Mouse (Mus musculus) spleen, adult 2 months (tissue): ENCODE measurements around the gene Gm37240. TPM values are rescaled to one million over a fixed set of nuclear protein-coding genes. Genes with fewer than 3 reads are reported as not detected.

ENCODE experiments used
- DNase-seq, 2 experiments: peaks; one replicate each; pipeline versions ENCODE4 v3.0.0 to v3.0.0-alpha.2; 2012 to 2021; ENCODE audit warnings: low spot score in 2 of 2, low read depth in 1 of 2
- H3K27ac ChIP-seq: fragments of 200-500 bp; 2 replicates; pipeline ENCODE4 v1.5.1; 2012; ENCODE audit warnings: low read length, inconsistent platforms; ENCODE audit not compliant: insufficient read depth
- H3K27me3 ChIP-seq: fragments of 200-500 bp; 2 replicates; pipeline ENCODE4 v1.6.1; 2012; ENCODE audit warnings: mild to moderate bottlenecking, moderate library complexity, low read length, inconsistent platforms; ENCODE audit not compliant: control insufficient read depth, insufficient read depth
- H3K36me3 ChIP-seq: fragments of 200-500 bp; 2 replicates; pipeline ENCODE4 v1.6.1; 2012; ENCODE audit warnings: mild to moderate bottlenecking, low read length, inconsistent platforms; ENCODE audit not compliant: control insufficient read depth, insufficient read depth
- H3K4me1 ChIP-seq: fragments of 200-500 bp; 2 replicates; pipeline ENCODE4 v1.6.1; 2011; ENCODE audit warnings: inconsistent platforms; ENCODE audit not compliant: control insufficient read depth, insufficient read depth, insufficient read length
- H3K4me3 ChIP-seq: fragments of 200-500 bp; 2 replicates; pipeline ENCODE4 v1.5.1; 2011; ENCODE audit warnings: mild to moderate bottlenecking, inconsistent platforms; ENCODE audit not compliant: insufficient read depth, insufficient read length; ENCODE audit errors: extremely low read depth
- CTCF ChIP-seq: fragments of 200-500 bp; IDR thresholded peaks from 2 replicates; pipeline ENCODE4 v1.5.1; 2011; ENCODE audit warnings: mild to moderate bottlenecking, inconsistent platforms; ENCODE audit not compliant: insufficient read depth, insufficient read length, insufficient replicate concordance; ENCODE audit errors: extremely low read depth
- POLR2A ChIP-seq: fragments of 200-500 bp; IDR thresholded peaks from 2 replicates; pipeline ENCODE4 v1.6.1; 2011; ENCODE audit warnings: low read depth, low read length, inconsistent platforms
- WGBS: fragments of 180-500 bp; shearing (Covaris S2); methylation state at CpG from one replicate; pipeline ENCODE4 v1.1.7; 2018; 5-methylcytosine and 5-hydroxymethylcytosine counted together
- polyA plus RNA-seq: library from polyadenylated mRNA; depleted of rRNA; stranded (reverse); fragments of >200 nt; gene quantifications from 2 replicates; pipeline ENCODE4 v1.2.3, GENCODE M21; 2012

Gm37240 gene
- polyA plus RNA-seq, 1 experiment, result 1.1 TPM

- Histone ChIP-seq H3K4me1 (no peaks in the 10 kb centered on the region), H3K27me3 (no peaks in the 10 kb centered on the region), H3K36me3 (no peaks in the 10 kb centered on the region), H3K4me3 (no peak overlapping the region), H3K27ac (no peak overlapping the region)
- WGBS, result 92% methylated on average over 8 of the region's 8 CpGs
- no peak for DNase-seq
- TF ChIP-seq CTCF (no peak), POLR2A (no peak)
These were observed 445.1 kb downstream of the Gm37240 start for GRCm38 (mm10) chr3:85442261-85442660.

DNA sequence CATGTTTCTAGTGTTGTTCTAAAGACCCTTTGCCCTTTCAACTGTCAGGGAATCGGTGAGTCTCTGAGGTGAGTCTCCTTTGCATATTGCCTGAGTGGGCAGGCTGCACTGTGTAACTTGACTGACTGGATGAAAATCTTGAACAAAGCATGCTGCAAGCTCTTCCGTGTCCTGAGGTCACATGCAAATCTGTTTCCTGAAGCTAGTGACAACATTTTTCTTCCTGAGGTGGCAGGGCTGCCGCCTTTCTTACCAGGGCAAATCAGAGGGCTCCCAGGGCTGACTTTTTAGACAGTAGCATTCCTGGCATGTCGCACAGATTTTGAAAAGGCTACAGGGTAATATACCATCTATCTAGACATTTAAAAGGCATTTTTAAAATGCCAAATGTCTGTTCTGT lies 451.9 kb downstream of the Gm37240 start:
- no peak for DNase-seq
- 51% methylated on average over 4 of the region's 4 CpGs for WGBS
- Histone ChIP-seq H3K4me1 (no peaks in the 10 kb centered on the region), H3K36me3 (no peaks in the 10 kb centered on the region), H3K27ac (no peak overlapping the region), H3K4me3 (no peak overlapping the region), H3K27me3 (no peaks in the 10 kb centered on the region)
- TF ChIP-seq CTCF (no peak), POLR2A (no peak)

DNA sequence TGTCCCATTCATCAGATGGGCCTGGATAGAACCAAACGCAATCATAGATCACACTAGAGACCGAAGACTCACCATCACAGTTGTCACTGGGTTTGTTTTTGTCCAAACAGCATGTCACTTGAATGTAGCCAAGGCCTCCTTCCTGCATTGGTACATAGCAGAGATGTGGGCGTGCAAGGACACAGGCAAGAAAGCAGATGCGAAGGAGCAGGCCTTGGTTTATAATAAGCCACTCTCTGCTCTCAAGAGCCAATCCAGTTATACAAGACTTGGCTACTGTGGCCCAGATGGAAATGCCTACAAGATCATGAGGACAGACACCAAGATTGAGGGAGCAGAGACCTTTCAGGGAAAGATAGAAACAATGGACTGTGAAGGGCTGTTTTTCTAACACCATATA lies 456.1 kb downstream of the Gm37240 start:
- no peaks in the 10 kb centered on the region for H3K36me3 ChIP-seq
- 93% methylated on average over 4 of the region's 4 CpGs for WGBS
- no peaks in the 10 kb centered on the region for H3K27me3 ChIP-seq
- DNase-seq, result no peak
- TF ChIP-seq CTCF (no peak), POLR2A (no peak)
- H3K4me3 ChIP-seq, result no peak overlapping the region
- no peak overlapping the region for H3K27ac ChIP-seq
- no peaks in the 10 kb centered on the region for H3K4me1 ChIP-seq

GRCm38 (mm10) chr3:85423376-85423997 lies 463.8 kb downstream of the Gm37240 start:
- no peak for TF ChIP-seq CTCF
- no peak for TF ChIP-seq POLR2A
- no peaks in the 10 kb centered on the region for H3K27me3 ChIP-seq
- WGBS, result 84% methylated on average over 5 of the region's 5 CpGs
- H3K4me1 ChIP-seq, result no peaks in the 10 kb centered on the region
- H3K27ac ChIP-seq, result no peak overlapping the region
- no peaks in the 10 kb centered on the region for H3K36me3 ChIP-seq
- H3K4me3 ChIP-seq, result no peak overlapping the region
- no peak for DNase-seq

DNA sequence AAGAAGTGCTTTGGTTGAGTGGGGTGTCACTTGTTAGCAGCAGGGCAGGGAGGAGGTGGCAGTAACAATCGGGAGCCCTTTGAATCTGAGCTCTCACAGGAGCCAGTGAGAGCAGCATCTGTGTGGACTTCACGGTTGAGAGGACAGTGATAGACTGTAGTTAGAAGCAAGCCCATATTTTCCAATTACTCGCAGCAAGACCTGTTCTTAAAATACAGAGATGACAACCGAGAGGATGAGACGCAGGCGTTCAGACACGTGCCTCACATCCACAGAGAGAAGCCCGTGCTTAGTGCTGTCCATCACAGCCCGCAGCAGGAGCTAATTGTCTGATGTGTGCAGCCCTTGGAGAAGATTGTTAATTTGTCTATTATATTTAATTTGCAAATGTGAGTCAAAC lies 465.9 kb downstream of the Gm37240 start:
- TF ChIP-seq POLR2A, result no peak
- TF ChIP-seq CTCF, result no peak
- Histone ChIP-seq H3K27ac (no peak overlapping the region), H3K27me3 (no peaks in the 10 kb centered on the region), H3K4me3 (no peak overlapping the region), H3K4me1 (no peaks in the 10 kb centered on the region), H3K36me3 (no peaks in the 10 kb centered on the region)
- WGBS, result 91% methylated on average over 9 of the region's 9 CpGs
- no peak for DNase-seq

DNA sequence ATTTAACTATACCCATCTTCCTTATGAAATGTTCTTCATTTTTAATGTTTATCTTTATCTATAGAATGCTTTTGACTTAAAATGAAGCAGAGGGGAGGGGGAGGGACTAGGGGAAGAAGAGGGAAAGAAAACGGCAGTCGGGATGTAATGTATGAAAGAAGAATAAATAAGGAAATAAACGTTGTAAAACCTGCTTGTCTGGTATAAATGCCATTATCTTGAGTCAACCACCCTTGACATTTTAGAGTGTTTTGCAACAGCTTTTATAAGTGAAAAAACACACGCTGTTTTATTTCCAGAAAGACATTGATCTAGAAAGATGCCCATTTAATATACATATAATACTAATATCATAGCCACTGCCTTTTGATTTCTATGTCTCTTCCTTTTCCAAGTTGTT lies 469.7 kb downstream of the Gm37240 start:
- Histone ChIP-seq H3K4me1 (no peaks in the 10 kb centered on the region), H3K36me3 (no peaks in the 10 kb centered on the region), H3K27me3 (no peaks in the 10 kb centered on the region), H3K4me3 (no peak overlapping the region), H3K27ac (no peak overlapping the region)
- WGBS, result 83% methylated on average over 4 of the region's 4 CpGs
- no peak for TF ChIP-seq POLR2A
- no peak for TF ChIP-seq CTCF
- no peak for DNase-seq

DNA sequence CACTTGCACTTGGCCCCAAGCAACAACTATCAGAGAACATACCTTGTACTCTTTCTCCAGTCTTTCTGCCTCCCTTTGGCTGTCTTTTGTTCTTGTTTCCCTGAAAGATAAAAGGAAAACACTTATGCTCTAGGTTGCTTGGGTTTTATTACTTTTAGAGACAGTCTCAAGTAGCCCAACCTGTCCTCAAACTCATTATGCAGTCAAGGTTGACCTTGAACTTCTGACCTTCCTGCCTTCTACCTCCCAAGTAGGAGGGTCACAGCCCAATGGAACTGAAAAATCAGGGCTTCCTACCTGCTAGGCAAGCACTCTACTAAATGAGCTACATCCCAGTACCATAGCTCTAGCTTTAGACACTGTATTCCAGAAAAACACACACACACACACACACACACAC lies 488.5 kb downstream of the Gm37240 start:
- no peak overlapping the region for H3K27ac ChIP-seq
- no peak for DNase-seq

More for the DNA sequence above, 488.5 kb downstream of the Gm37240 start:
- Histone ChIP-seq H3K4me1 (no peaks in the 10 kb centered on the region), H3K36me3 (no peaks in the 10 kb centered on the region), H3K27me3 (no peaks in the 10 kb centered on the region), H3K4me3 (no peak overlapping the region)
- TF ChIP-seq POLR2A (no peak), CTCF (no peak)
